Mouse (Mus musculus): ENCODE results near the gene Nppb.

GRCm38 (mm10) chr4:147977726-147978125 lies 7.9 kb upstream of the Nppb start:
- TF ChIP-seq CTCF (conservative IDR thresholded peaks at IDR 0.05; ENCODE audit: insufficient read depth, insufficient read length, low read depth, low read length) (no peak), POLR2A (IDR thresholded peaks at IDR 0.05; ENCODE audit: low read depth, low read length) (no peak)

Measured in kidney, adult 2 months (tissue).